Mouse (Mus musculus): ENCODE results near the gene Aph1a. TPM values are rescaled to one million over a fixed set of nuclear protein-coding genes. Genes with fewer than 3 reads are reported as not detected.

Aph1a gene
- total and polyA plus RNA-seq, 3 experiments, result 110 to 170 TPM; not detected in 1

DNA sequence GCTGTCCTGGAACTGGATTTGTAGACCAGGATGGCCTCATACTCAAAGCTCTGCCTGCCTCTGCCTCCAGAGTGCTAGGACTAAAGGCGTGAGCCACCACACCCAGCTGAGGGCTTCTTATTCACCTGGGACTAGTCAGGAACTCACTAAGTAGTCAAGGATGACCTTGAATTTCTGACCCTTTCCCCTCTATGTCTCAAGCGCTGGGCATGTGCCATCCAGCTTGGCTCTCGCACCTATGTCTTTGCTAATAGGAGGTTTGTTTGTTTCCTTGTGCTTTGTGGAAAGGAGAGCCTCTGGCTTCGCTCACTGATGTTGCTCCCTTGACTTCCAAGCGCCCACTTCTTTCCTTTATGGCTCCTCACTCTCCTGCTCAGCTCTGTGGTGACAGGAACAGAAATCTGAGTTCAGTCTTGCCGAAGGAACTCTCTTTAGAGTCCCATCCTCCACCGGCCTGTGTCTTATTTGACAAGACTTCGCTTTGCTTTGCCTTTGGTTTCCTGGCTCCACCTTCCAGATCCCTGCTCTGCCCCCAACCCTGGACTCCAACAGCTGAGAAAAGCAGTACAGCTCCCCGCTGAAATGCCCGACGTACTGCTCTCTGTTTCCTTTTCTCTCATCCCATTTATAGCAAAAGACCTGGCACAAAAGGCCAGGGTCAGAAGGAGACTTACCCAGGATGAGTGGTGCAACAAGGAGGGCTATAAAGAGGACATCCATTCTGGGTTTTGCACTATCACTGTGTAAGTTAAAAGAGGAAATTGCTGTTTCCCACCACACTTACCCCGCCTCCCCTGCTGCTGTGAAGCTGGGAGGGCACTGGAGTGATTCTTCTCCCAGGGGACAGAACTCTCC, 2.3 kb upstream of the Aph1a start, which contains the start of gene BC028528 (continued):
- TF ChIP-seq JUND (IDR thresholded peaks at IDR 0.05; ENCODE audit: low read depth, low read length) (0 out of 2 replicates have a peak, but pooled peaks have one; percentile 21), USF2 (IDR thresholded peaks at IDR 0.05; ENCODE audit: borderline replicate concordance in 1 of 2, insufficient read depth in 1 of 2, low read depth in 1 of 2, low read length in 2 of 2) (no peak), ELF1 (IDR thresholded peaks at IDR 0.05; ENCODE audit: low read depth, low read length) (no peak; the same call in 1 of the 2 replicates), TCF12 (IDR thresholded peaks at IDR 0.05; ENCODE audit: low read depth, low read length) (no peak), E2F4 (IDR thresholded peaks at IDR 0.05; ENCODE audit: borderline replicate concordance, low read depth, low read length) (no peak; the same call in 1 of the 2 replicates), MAZ (IDR thresholded peaks at IDR 0.05; ENCODE audit: low read depth, low read length) (peak; percentile 68; the same call in 1 of the 2 replicates), ETS1 (IDR thresholded peaks at IDR 0.05; ENCODE audit: low read depth, low read length) (0 out of 2 replicates have a peak, but pooled peaks have one; percentile 51), TBP (IDR thresholded peaks at IDR 0.05; ENCODE audit: low read depth, low read length) (peak; percentile 79; the same call in 1 of the 2 replicates), CHD2 (IDR thresholded peaks at IDR 0.05; ENCODE audit: low read length) (no peak), POLR2AphosphoS5 (IDR thresholded peaks at IDR 0.05; ENCODE audit: borderline replicate concordance, low read depth, low read length) (no peak), ZC3H11A (IDR thresholded peaks at IDR 0.05; ENCODE audit: low read depth, low read length) (no peak), TAL1 (IDR thresholded peaks at IDR 0.05; ENCODE audit: low read length) (no peak), KAT2A (conservative IDR thresholded peaks at IDR 0.05; ENCODE audit: low read depth, low read length) (no peak), POLR2AphosphoS2 (IDR thresholded peaks at IDR 0.05; ENCODE audit: low read length) (no peak)

DNA sequence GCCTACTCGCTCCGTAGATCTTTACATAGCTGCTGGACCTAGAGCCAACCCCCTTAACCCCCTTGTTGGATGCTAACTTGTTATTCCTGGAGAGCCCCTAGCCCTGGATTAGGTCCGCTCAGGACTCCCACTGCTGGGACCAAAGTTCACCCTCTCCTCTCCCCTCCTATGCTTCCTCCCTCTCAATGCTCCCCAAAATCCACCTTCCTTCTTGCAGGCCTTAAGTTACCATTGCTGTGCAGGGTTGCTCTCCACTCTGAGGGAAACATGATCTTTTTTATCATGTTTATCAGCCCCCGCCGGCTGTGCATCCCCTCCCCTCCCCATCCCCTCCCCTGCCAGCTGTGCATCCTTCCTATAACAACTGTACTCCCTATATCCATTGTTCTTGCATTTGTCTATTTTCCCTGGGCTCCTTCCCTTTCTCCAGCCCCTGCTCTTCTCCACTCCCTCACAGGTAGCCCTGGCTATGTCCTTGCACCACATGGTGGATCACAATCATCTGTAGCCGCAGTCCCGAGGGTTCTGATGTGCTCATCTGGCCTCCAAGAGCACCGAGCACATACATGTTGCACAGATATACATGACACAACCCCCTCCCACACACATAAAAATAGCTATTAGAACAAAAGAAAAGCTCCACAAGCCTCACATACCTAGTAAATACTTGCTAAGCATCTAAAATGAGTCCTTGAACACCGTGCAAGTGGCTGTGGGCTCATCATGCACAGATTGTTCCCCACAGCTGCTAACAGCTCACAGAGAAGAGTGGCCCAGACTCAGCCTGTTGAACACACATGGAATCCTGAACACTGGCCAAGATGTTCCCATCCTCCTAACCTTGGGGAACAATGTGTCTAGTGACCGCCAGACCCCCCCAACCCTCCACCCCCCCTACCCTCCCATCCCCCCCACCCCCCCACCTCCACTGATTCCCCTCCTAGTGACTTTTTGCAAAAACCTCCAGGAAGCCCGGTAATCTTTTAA, 1.4 kb upstream of the Aph1a start:
- Histone ChIP-seq H3K4me3 (ENCODE audit: control insufficient read depth in 1 of 2, insufficient read depth in 1 of 2, low read depth in 2 of 2, low read length in 2 of 2) (peak overlapping the region; percentile 59 to 82), H3K36me3 (ENCODE audit: control insufficient read depth in 1 of 2, insufficient read depth in 2 of 2, low read length in 2 of 2) (peaks cover 0 to 16% of the 10 kb centered on the region in 2 experiments; a peak in 2 of 4 replicates), H3K27me3 (ENCODE audit: control insufficient read depth in 1 of 2, insufficient read depth in 2 of 2, low read length in 2 of 2) (no peaks in the 10 kb centered on the region), H3K9ac (ENCODE audit: control insufficient read depth, low read depth, low read length, poor library complexity, severe bottlenecking) (peak overlapping the region; percentile 39), H3K79me2 (ENCODE audit: control insufficient read depth, insufficient read depth, low read length, poor library complexity) (peaks cover 11% of the 10 kb centered on the region), H3K4me1 (ENCODE audit: control insufficient read depth in 1 of 2, insufficient read depth in 2 of 2, low read length in 2 of 2) (peaks cover 12 to 20% of the 10 kb centered on the region in 2 experiments), H3K9me3 (replicated peaks; ENCODE audit: insufficient read depth, low read length) (no peaks in the 10 kb centered on the region), H3K27ac (ENCODE audit: control insufficient read depth, low read depth, low read length) (peak overlapping the region; percentile 79)
- DNase-seq (ENCODE audit: low read depth, low spot score), result peak; percentile 82
- TF ChIP-seq UBTF (IDR thresholded peaks at IDR 0.05; ENCODE audit: borderline replicate concordance, insufficient read depth, low read depth, low read length) (0 out of 2 replicates have a peak, but pooled peaks have one; percentile 18), CHD1 (IDR thresholded peaks at IDR 0.05; ENCODE audit: low read depth, low read length) (0 out of 2 replicates have a peak, but pooled peaks have one; percentile 88), E2F4 (IDR thresholded peaks at IDR 0.05; ENCODE audit: borderline replicate concordance, low read depth, low read length) (no peak), POLR2A (IDR thresholded peaks at IDR 0.05; ENCODE audit: control insufficient read depth in 1 of 2, insufficient read depth in 1 of 2, low read depth in 1 of 2, low read length in 2 of 2, poor library complexity in 1 of 2) (0 out of 4 replicates have a peak, but pooled peaks of 1 of the 2 experiments have one; percentile 43), USF2 (IDR thresholded peaks at IDR 0.05; ENCODE audit: borderline replicate concordance in 1 of 2, insufficient read depth in 1 of 2, low read depth in 1 of 2, low read length in 2 of 2) (no peak), MYC (IDR thresholded peaks at IDR 0.05; ENCODE audit: low read depth, low read length) (0 out of 2 replicates have a peak, but pooled peaks have one; percentile 10), MAX (IDR thresholded peaks at IDR 0.05; ENCODE audit: low read length) (peak; percentile 5; the same call in 1 of the 2 replicates), MAFK (IDR thresholded peaks at IDR 0.05; ENCODE audit: borderline replicate concordance, low read depth, low read length) (peak; percentile 5; the same call in 1 of the 2 replicates), CTCF (IDR thresholded peaks at IDR 0.05 in 2 of 3, conservative IDR thresholded peaks at IDR 0.05 in 1 of 3; ENCODE audit: control insufficient read depth in 1 of 3, insufficient read depth in 1 of 3, low read depth in 2 of 3, low read length in 3 of 3, poor library complexity in 1 of 3, severe bottlenecking in 1 of 3) (no peak), HCFC1 (IDR thresholded peaks at IDR 0.05; ENCODE audit: low read depth, low read length) (peak; percentile 33; the same call in 1 of the 2 replicates), GATA1 (IDR thresholded peaks at IDR 0.05; ENCODE audit: low read depth, low read length) (peak; percentile 66), ELF1 (IDR thresholded peaks at IDR 0.05; ENCODE audit: low read depth, low read length) (no peak), EP300 (IDR thresholded peaks at IDR 0.05; ENCODE audit: low read depth in 1 of 2, low read length in 2 of 2) (peak; percentile 42 to 73; a peak in 3 of 4 replicates), RCOR1 (IDR thresholded peaks at IDR 0.05; ENCODE audit: low read depth, low read length) (peak; percentile 36), SIN3A (IDR thresholded peaks at IDR 0.05; ENCODE audit: low read length) (no peak; the same call in 1 of the 2 replicates), GABPA (IDR thresholded peaks at IDR 0.05; ENCODE audit: low read depth, low read length) (no peak), TAL1 (IDR thresholded peaks at IDR 0.05; ENCODE audit: low read length) (peak; percentile 79), CHD2 (IDR thresholded peaks at IDR 0.05; ENCODE audit: low read length) (no peak), ZMIZ1 (IDR thresholded peaks at IDR 0.05; ENCODE audit: low read depth, low read length) (no peak), POLR2AphosphoS2 (IDR thresholded peaks at IDR 0.05; ENCODE audit: low read length) (no peak), ETS1 (IDR thresholded peaks at IDR 0.05; ENCODE audit: low read depth, low read length) (peak; percentile 59), TBP (IDR thresholded peaks at IDR 0.05; ENCODE audit: low read depth, low read length) (no peak)
